Mouse (Mus musculus): ENCODE measurements around the gene Vmn1r11. TPM values are rescaled to one million over a fixed set of nuclear protein-coding genes. Genes with fewer than 3 reads are reported as not detected.
A peak's percentile ranks its signal among the peaks of the same experiment; 100 is the strongest.

The Vmn1r11 gene
- total RNA-seq (2014; fragmentation: Nextera tagmentation) (not detected in 2 replicates), total RNA-seq (2017) (not detected in 2 replicates)

- no peak for ATAC-seq (replicated peaks; ENCODE audit: low FRiP score, low TSS enrichment, poor library complexity, severe bottlenecking)
These were observed at the start of gene Vmn1r11 for GRCm38 (mm10) chr6:57133155-57133554. Vmn1r11 (plus strand) TSS chr6:57133455.

DNA sequence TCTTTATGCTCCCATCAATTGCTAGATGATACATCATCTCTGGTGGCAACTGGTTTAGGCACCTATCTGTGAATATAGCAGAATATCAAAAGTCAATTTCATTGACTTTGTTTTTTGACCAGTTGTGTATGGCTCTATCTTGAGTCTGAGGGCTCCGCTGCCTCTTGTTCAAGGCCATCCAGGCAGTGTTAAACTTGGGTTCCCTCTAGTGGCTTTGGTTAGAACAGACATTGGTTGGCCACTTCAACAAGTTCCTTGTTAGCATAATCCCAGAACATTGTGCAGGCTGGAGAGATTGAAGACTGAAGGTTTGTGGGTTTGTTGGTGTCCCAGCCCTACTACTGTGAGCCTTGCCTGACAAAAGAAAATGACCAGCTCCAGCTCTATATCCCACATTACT lies 26.9 kb upstream of the Vmn1r11 start:
- peak; percentile 87 for ATAC-seq (replicated peaks; ENCODE audit: low FRiP score, low TSS enrichment, poor library complexity, severe bottlenecking)

GRCm38 (mm10) chr6:57109154-57109553 lies 24.1 kb upstream of the Vmn1r11 start, which contains the start of gene Vmn1r10:
Vmn1r10 (plus strand) TSS chr6:57109454.
- ATAC-seq (replicated peaks; ENCODE audit: low FRiP score, low TSS enrichment, poor library complexity, severe bottlenecking) = no peak

- no peak for ATAC-seq (replicated peaks; ENCODE audit: low FRiP score, low TSS enrichment, poor library complexity, severe bottlenecking)
These were observed 23.4 kb downstream of the Vmn1r11 start, which contains the start of gene Vmn1r12 for GRCm38 (mm10) chr6:57156619-57157018. Vmn1r12 (plus strand) TSS chr6:57156919.

Other genes starting within 250 kb of the Vmn1r11 start
- 86.6 and 123 TPM in 2 replicates for gene Nt5c3, start 209.5 kb upstream of the Vmn1r11 start, total RNA-seq (2014; fragmentation: Nextera tagmentation)
- 83.5 and 116 TPM in 2 replicates for gene Nt5c3, start 209.5 kb upstream of the Vmn1r11 start, total RNA-seq (2017)
- gene Vmn1r4, start 209.4 kb upstream of the Vmn1r11 start, total RNA-seq (2014; fragmentation: Nextera tagmentation) = not detected in 2 replicates
- 0.42 TPM in 1 of 2 replicates, not detected in the other for gene Vmn1r4, start 209.4 kb upstream of the Vmn1r11 start, total RNA-seq (2017)
- gene Vmn1r5, start 163.2 kb upstream of the Vmn1r11 start, total RNA-seq (2014; fragmentation: Nextera tagmentation) = not detected in 2 replicates
- gene Vmn1r5, start 163.2 kb upstream of the Vmn1r11 start, total RNA-seq (2017) = not detected in 2 replicates
- not detected in 2 replicates for gene Vmn1r6, start 136.2 kb upstream of the Vmn1r11 start, total RNA-seq (2014; fragmentation: Nextera tagmentation)
- gene Vmn1r6, start 136.2 kb upstream of the Vmn1r11 start, total RNA-seq (2017) = not detected in 2 replicates
- not detected in 2 replicates for gene Vmn1r7, start 108.1 kb upstream of the Vmn1r11 start, total RNA-seq (2014; fragmentation: Nextera tagmentation)
- gene Vmn1r7, start 108.1 kb upstream of the Vmn1r11 start, total RNA-seq (2017) = not detected in 2 replicates
- gene Vmn1r8, start 101.2 kb upstream of the Vmn1r11 start, total RNA-seq (2014; fragmentation: Nextera tagmentation) = not detected in 2 replicates
- gene Vmn1r8, start 101.2 kb upstream of the Vmn1r11 start, total RNA-seq (2017) = not detected in 2 replicates
- gene Vmn1r9, start 66.7 kb upstream of the Vmn1r11 start, total RNA-seq (2014; fragmentation: Nextera tagmentation) = not detected in 2 replicates
- not detected in 2 replicates for gene Vmn1r9, start 66.7 kb upstream of the Vmn1r11 start, total RNA-seq (2017)
- gene Vmn1r10, start 24.0 kb upstream of the Vmn1r11 start, total RNA-seq (2014; fragmentation: Nextera tagmentation) = not detected in 2 replicates
- gene Vmn1r10, start 24.0 kb upstream of the Vmn1r11 start, total RNA-seq (2017) = not detected in 2 replicates
- not detected in 2 replicates for gene Vmn1r12, start 23.5 kb downstream of the Vmn1r11 start, total RNA-seq (2014; fragmentation: Nextera tagmentation)
- gene Vmn1r12, start 23.5 kb downstream of the Vmn1r11 start, total RNA-seq (2017) = not detected in 2 replicates
- gene Vmn1r13, start 69.8 kb downstream of the Vmn1r11 start, total RNA-seq (2014; fragmentation: Nextera tagmentation) = not detected in 2 replicates
- not detected in 2 replicates for gene Vmn1r13, start 69.8 kb downstream of the Vmn1r11 start, total RNA-seq (2017)
- not detected in 2 replicates for gene Vmn1r14, start 98.2 kb downstream of the Vmn1r11 start, total RNA-seq (2014; fragmentation: Nextera tagmentation)
- not detected in 2 replicates for gene Vmn1r14, start 98.2 kb downstream of the Vmn1r11 start, total RNA-seq (2017)
- not detected in 2 replicates for gene Vmn1r15, start 124.5 kb downstream of the Vmn1r11 start, total RNA-seq (2014; fragmentation: Nextera tagmentation)
- gene Vmn1r15, start 124.5 kb downstream of the Vmn1r11 start, total RNA-seq (2017) = not detected in 2 replicates
- not detected in 2 replicates for gene Vmn1r16, start 196.0 kb downstream of the Vmn1r11 start, total RNA-seq (2014; fragmentation: Nextera tagmentation)
- gene Vmn1r16, start 196.0 kb downstream of the Vmn1r11 start, total RNA-seq (2017) = not detected in 2 replicates
- not detected in 2 replicates for gene Vmn1r17, start 230.3 kb downstream of the Vmn1r11 start, total RNA-seq (2014; fragmentation: Nextera tagmentation)
- not detected in 2 replicates for gene Vmn1r17, start 230.3 kb downstream of the Vmn1r11 start, total RNA-seq (2017)

Measured in megakaryocyte-erythroid progenitor cell, adult 5-6 weeks (primary cell).